Mouse (Mus musculus): ENCODE measurements around the gene Pafah1b1.
A peak's percentile ranks its signal among the peaks of the same experiment; 100 is the strongest.

Gene Pafah1b1

GRCm38 (mm10) chr11:74724235-74724791, at the start of gene Pafah1b1:
Gene Pafah1b1 (minus strand): TSS chr11:74724670.
- peak; percentile 97 for DNase-seq (ENCODE audit: low read depth, low spot score)

- no peak for DNase-seq (ENCODE audit: low read depth, low spot score)
Measured at GRCm38 (mm10) chr11:74772386-74772785, 47.9 kb upstream of the Pafah1b1 start.

GRCm38 (mm10) chr11:74771650-74772049, 47.2 kb upstream of the Pafah1b1 start:
- no peak for DNase-seq (ENCODE audit: low read depth, low spot score)

GRCm38 (mm10) chr11:74771234-74771633, 46.8 kb upstream of the Pafah1b1 start:
- peak; percentile 14 for DNase-seq (ENCODE audit: low read depth, low spot score)

- peak; percentile 98 for DNase-seq (ENCODE audit: low read depth, low spot score)
Measured at GRCm38 (mm10) chr11:74770595-74771207, 46.2 kb upstream of the Pafah1b1 start, which contains the start of gene Mettl16. Gene Mettl16 (plus strand): TSS chr11:74770830.

GRCm38 (mm10) chr11:74770037-74770436, 45.6 kb upstream of the Pafah1b1 start:
- no peak for DNase-seq (ENCODE audit: low read depth, low spot score)

GRCm38 (mm10) chr11:74768045-74768444, 43.6 kb upstream of the Pafah1b1 start:
- peak; percentile 14 for DNase-seq (ENCODE audit: low read depth, low spot score)

GRCm38 (mm10) chr11:74767469-74767868, 43.0 kb upstream of the Pafah1b1 start:
- no peak for DNase-seq (ENCODE audit: low read depth, low spot score)

GRCm38 (mm10) chr11:74763960-74764625, 39.6 kb upstream of the Pafah1b1 start:
- DNase-seq (ENCODE audit: low read depth, low spot score): peak; percentile 92

- no peak for DNase-seq (ENCODE audit: low read depth, low spot score)
Measured at GRCm38 (mm10) chr11:74761011-74761705, 36.7 kb upstream of the Pafah1b1 start.

GRCm38 (mm10) chr11:74756631-74757030, 32.2 kb upstream of the Pafah1b1 start:
- no peak for DNase-seq (ENCODE audit: low read depth, low spot score)

- peak; percentile 82 for DNase-seq (ENCODE audit: low read depth, low spot score)
Measured at GRCm38 (mm10) chr11:74751352-74752066, 27.0 kb upstream of the Pafah1b1 start.

- no peak for DNase-seq (ENCODE audit: low read depth, low spot score)
Measured at GRCm38 (mm10) chr11:74750662-74751351, 26.3 kb upstream of the Pafah1b1 start.

GRCm38 (mm10) chr11:74749241-74749640, 24.8 kb upstream of the Pafah1b1 start:
- no peak for DNase-seq (ENCODE audit: low read depth, low spot score)

- DNase-seq (ENCODE audit: low read depth, low spot score): no peak
Measured at GRCm38 (mm10) chr11:74748022-74748421, 23.6 kb upstream of the Pafah1b1 start.

- DNase-seq (ENCODE audit: low read depth, low spot score): no peak
Measured at GRCm38 (mm10) chr11:74737861-74738260, 13.4 kb upstream of the Pafah1b1 start.

- peak; percentile 92 for DNase-seq (ENCODE audit: low read depth, low spot score)
Measured at GRCm38 (mm10) chr11:74734917-74735316, 10.4 kb upstream of the Pafah1b1 start.

- DNase-seq (ENCODE audit: low read depth, low spot score): peak; percentile 18
Measured at GRCm38 (mm10) chr11:74725181-74725580, 711 bp upstream of the Pafah1b1 start.

GRCm38 (mm10) chr11:74723357-74724234, 874 bp downstream of the Pafah1b1 start:
- DNase-seq (ENCODE audit: low read depth, low spot score): peak; percentile 91

GRCm38 (mm10) chr11:74721971-74722370, 2.5 kb downstream of the Pafah1b1 start:
- DNase-seq (ENCODE audit: low read depth, low spot score): no peak
